Mouse (Mus musculus): ENCODE results near the gene Pxn. TPM values are rescaled to one million over a fixed set of nuclear protein-coding genes. Genes with fewer than 3 reads are reported as not detected.

Pxn gene
- polyA plus RNA-seq (2014; fragmentation: Nextera tagmentation; extraction: Ambion mirVana): 28.6 and 28.8 TPM in 2 replicates

DNA sequence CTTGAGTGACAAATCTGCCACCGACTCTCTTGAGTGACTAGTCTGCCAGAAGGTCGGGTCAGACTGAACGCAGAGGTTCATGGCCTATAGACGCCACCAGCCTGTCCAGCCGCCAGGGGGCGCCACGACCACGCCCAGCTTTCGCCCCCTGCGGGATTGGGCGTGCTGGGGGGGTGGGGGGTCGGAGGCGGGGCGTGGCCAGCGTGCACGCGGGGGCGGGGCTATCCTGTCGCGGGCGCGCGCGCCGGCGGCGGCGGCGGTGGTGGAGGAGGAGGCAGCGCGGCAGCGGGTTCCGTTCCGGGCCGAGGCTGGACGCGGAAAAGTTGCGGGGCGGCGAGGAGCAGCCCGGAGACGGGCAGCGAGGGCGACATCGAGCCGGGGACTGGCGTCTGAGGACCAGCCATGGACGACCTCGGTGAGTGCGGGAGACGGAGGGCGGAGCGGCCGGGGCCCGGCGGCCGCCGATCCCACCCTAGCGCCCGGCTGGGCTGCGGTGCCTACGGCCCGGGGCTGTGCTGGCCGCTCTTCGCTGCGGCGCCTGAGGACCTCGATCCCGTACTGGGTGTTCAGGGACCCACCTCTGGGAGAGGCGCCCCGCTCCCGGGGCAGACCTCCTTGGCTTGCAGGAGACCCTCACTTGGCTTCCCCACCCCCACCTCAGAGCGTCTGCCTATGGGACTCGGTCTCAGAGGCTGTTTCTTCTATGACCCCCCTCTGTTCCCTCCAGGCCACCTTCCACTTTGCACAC is at the start of gene Pxn:
TSS of gene Pxn (plus strand) at position 223 of the 748 bp plus-strand sequence.
- H3K36me3 ChIP-seq (ENCODE audit: control insufficient read depth, insufficient read depth, low read length): no peaks in the 10 kb centered on the region
- H3K9me3 ChIP-seq (ENCODE audit: control insufficient read depth, low read length): no peaks in the 10 kb centered on the region
- no peaks in the 10 kb centered on the region for H3K27me3 ChIP-seq (replicated peaks; ENCODE audit: control insufficient read depth, insufficient read depth, low read length)
- WGBS: 0% methylated on average over 5 of the region's 74 CpGs
- peaks cover 29% of the 10 kb centered on the region for H3K4me1 ChIP-seq (ENCODE audit: control insufficient read depth, insufficient read depth, low read length)
- DNase-seq (ENCODE audit: low spot score) (peak; percentile 87), ATAC-seq (ENCODE audit: low read depth) (peak; percentile 84)
- H3K27ac ChIP-seq (replicated peaks; ENCODE audit: low read depth, low read length): peak within 1 kb of the TSS; percentile 65
- peak within 1 kb of the TSS; percentile 92 for H3K9ac ChIP-seq (ENCODE audit: low read depth, low read length)
- H3K4me3 ChIP-seq (ENCODE audit: low read depth, low read length): peak within 1 kb of the TSS; percentile 92
- H3K4me2 ChIP-seq (ENCODE audit: low read depth, low read length): peak within 1 kb of the TSS; percentile 94

DNA sequence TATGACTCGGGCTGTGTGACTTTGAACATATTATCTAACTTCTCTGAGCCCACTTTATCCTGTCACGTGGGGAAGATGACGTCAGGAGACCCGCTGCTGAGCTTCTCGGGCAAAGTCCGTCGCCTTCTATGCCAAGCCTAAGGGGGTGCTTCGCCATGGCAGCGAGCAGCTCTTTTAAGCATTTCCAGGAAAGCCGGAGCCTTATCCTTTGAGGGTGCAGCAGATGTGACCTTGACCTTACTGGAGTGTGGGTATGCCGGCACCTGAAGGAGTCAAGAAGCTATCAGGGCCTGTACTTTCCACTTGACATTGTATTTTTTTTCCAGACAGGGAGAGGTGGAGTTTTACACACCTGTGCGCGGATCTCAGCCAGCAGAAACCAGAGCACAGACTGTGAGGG is 47.6 kb upstream of the Pxn start:
- no peak overlapping the region for H3K27ac ChIP-seq (replicated peaks; ENCODE audit: low read depth, low read length)
- no peak overlapping the region for H3K4me2 ChIP-seq (ENCODE audit: low read depth, low read length)
- DNase-seq (ENCODE audit: low spot score): no peak
- no peaks in the 10 kb centered on the region for H3K9me3 ChIP-seq (ENCODE audit: control insufficient read depth, low read length)
- H3K27me3 ChIP-seq (replicated peaks; ENCODE audit: control insufficient read depth, insufficient read depth, low read length): no peaks in the 10 kb centered on the region
- H3K9ac ChIP-seq (ENCODE audit: low read depth, low read length): no peak overlapping the region
- WGBS: 63% methylated on average over 13 of the region's 13 CpGs
- H3K4me1 ChIP-seq (ENCODE audit: control insufficient read depth, insufficient read depth, low read length): no peaks in the 10 kb centered on the region
- ATAC-seq (ENCODE audit: low read depth): no peak
- no peak overlapping the region for H3K4me3 ChIP-seq (ENCODE audit: low read depth, low read length)
- peaks cover 5% of the 10 kb centered on the region; the same call in 1 of the 2 replicates for H3K36me3 ChIP-seq (ENCODE audit: control insufficient read depth, insufficient read depth, low read length)

DNA sequence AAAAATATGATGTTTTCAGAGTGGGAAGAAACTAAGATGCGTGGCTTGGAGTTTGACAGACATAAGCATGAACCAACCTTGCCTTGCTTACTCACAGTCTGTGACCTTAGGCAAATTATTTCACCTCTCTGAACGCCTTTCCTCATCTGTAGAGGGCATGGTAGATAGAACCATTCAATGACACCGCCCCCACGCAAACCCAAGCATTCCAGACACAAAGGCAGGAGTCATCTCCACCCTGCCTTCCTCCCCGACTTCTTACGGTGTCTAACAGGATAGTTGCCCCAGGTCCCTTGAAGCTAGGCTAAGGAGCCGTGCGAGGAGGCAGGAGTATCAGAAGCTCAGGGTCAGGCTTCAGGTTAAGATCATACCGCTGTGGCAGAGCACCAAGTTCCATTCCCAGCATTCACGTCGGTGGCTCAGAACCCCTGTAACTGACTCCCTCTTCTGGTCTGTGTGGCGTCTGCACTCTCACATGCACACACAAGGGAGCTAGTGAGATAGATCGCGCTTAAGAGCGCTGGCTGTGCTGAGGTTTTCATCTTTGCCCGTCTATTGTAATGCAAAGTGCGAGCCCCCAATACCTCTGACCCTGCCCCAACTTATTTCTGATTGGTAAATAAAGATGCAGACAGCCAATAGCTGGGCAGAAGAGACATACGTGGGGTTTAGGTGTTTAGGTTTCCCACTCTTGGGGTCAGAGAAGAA is 41.9 kb upstream of the Pxn start:
- H3K4me2 ChIP-seq (ENCODE audit: low read depth, low read length): no peak overlapping the region
- no peaks in the 10 kb centered on the region for H3K4me1 ChIP-seq (ENCODE audit: control insufficient read depth, insufficient read depth, low read length)
- H3K27ac ChIP-seq (replicated peaks; ENCODE audit: low read depth, low read length): no peak overlapping the region
- H3K36me3 ChIP-seq (ENCODE audit: control insufficient read depth, insufficient read depth, low read length): no peaks in the 10 kb centered on the region
- ATAC-seq (ENCODE audit: low read depth) (no peak), DNase-seq (ENCODE audit: low spot score) (no peak)
- no peak overlapping the region for H3K4me3 ChIP-seq (ENCODE audit: low read depth, low read length)
- 81% methylated on average over 18 of the region's 18 CpGs for WGBS
- no peak overlapping the region for H3K9ac ChIP-seq (ENCODE audit: low read depth, low read length)
- H3K27me3 ChIP-seq (replicated peaks; ENCODE audit: control insufficient read depth, insufficient read depth, low read length): no peaks in the 10 kb centered on the region
- H3K9me3 ChIP-seq (ENCODE audit: control insufficient read depth, low read length): no peaks in the 10 kb centered on the region

DNA sequence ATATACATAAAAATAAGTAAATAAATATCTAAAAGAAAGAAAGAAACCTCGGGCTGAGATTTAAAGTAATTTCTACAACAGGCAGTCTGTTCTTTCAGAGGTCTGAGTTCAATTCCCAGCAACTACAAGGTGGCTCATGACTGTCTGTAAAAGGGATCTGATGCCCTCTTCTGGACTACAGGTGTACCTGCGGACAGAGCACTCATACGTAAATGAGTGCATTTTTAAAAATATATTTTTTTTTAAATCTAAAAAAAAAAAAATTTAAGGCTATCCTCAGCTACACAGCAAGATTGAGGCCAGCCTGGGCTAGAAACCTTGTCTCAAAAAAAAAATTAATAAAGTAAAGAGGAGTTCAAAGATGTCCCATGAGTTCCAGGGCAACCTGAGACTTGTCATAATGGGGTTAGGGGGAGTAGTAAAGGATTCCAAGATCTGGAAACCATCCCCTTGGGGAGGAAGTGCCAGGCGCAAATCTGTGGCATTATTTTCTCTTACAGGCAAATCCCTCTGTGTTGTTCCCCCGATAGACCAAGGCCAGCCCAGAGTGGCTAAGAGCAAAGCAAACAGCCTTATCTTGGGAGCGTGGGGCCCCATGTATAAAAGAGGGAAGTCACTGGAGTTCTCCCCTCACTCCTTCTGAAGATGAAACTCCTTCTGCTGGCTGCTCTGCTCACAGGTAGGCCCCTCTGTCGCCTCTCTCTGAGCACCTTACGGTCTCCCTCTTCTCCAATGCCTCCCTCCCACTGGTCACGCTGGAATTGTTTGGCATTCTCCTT is 40.6 kb upstream of the Pxn start, which contains the start of gene Pla2g1b:
TSS of gene Pla2g1b (plus strand) at position 621 of the 779 bp plus-strand sequence.
- no peak within 1 kb of the TSS for H3K4me3 ChIP-seq (ENCODE audit: low read depth, low read length)
- no peaks in the 10 kb centered on the region for H3K4me1 ChIP-seq (ENCODE audit: control insufficient read depth, insufficient read depth, low read length)
- DNase-seq (ENCODE audit: low spot score) (no peak), ATAC-seq (ENCODE audit: low read depth) (no peak)
- H3K9ac ChIP-seq (ENCODE audit: low read depth, low read length): no peak within 1 kb of the TSS
- no peak within 1 kb of the TSS for H3K4me2 ChIP-seq (ENCODE audit: low read depth, low read length)
- no peaks in the 10 kb centered on the region for H3K27me3 ChIP-seq (replicated peaks; ENCODE audit: control insufficient read depth, insufficient read depth, low read length)
- H3K36me3 ChIP-seq (ENCODE audit: control insufficient read depth, insufficient read depth, low read length): no peaks in the 10 kb centered on the region
- 44% methylated on average over 9 of the region's 9 CpGs for WGBS
- H3K27ac ChIP-seq (replicated peaks; ENCODE audit: low read depth, low read length): no peak within 1 kb of the TSS
- no peaks in the 10 kb centered on the region for H3K9me3 ChIP-seq (ENCODE audit: control insufficient read depth, low read length)

DNA sequence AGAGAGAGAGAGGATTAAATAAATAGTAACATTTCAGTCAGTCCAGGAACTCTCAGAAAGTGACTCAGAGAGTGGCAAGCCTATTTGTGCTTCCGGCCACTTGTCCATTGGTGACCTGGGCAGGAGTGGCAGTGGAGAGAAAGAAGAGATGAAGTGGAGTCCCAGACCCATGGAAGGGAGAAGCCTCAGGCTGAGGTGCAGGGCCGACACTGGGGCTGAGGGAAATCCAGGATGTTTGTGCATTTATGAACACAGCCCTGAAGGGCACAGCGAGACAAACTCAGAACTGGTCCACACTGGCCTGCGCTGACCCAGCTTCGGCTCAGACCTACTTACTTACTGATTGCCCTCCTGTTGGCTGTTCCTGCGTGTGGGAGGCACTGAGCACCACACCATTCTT is 36.7 kb upstream of the Pxn start:
- Histone ChIP-seq H3K4me2 (ENCODE audit: low read depth, low read length) (no peak overlapping the region), H3K4me3 (ENCODE audit: low read depth, low read length) (no peak overlapping the region), H3K9ac (ENCODE audit: low read depth, low read length) (no peak overlapping the region), H3K36me3 (ENCODE audit: control insufficient read depth, insufficient read depth, low read length) (no peaks in the 10 kb centered on the region), H3K9me3 (ENCODE audit: control insufficient read depth, low read length) (no peaks in the 10 kb centered on the region), H3K27ac (replicated peaks; ENCODE audit: low read depth, low read length) (no peak overlapping the region), H3K27me3 (replicated peaks; ENCODE audit: control insufficient read depth, insufficient read depth, low read length) (no peaks in the 10 kb centered on the region), H3K4me1 (ENCODE audit: control insufficient read depth, insufficient read depth, low read length) (no peaks in the 10 kb centered on the region)
- DNase-seq (ENCODE audit: low spot score): no peak
- WGBS: 65% methylated on average over 6 of the region's 6 CpGs
- no peak for ATAC-seq (ENCODE audit: low read depth)

DNA sequence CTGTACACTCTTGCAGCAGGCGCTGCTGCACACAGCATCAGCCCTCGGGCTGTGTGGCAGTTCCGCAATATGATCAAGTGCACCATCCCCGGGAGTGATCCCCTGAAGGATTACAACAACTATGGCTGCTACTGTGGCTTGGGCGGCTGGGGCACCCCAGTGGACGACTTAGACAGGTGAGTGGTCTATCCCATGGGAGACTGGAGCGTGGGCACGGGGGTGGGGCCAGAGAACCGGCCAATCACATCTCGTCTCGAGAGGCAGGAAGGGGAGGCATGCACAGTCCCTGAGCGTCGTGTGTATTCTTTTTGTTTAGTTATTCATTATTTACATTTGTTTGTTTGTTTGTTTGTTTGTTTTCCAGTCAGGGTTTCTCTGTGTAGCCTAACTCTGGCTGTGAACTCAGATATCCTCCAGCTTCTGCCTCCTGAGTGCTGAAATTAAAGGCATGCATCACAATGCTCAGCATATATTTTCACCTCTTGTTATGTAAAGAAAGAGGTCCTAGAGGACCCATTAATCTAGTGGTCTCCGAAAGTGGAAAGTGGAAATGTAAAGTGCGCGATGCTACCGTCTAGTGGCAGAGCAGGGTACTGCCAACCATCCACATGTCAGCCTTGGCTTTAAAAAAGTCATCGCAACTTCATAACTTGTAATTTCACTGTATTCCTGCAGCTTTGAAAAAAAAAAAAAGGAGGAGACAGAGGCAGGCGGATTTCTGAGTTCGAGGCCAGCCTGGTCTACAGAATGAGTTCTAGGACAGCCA is 35.5 kb upstream of the Pxn start:
- Histone ChIP-seq H3K4me2 (ENCODE audit: low read depth, low read length) (0 out of 2 replicates have a peak overlapping the region, but pooled peaks have one; percentile 20), H3K27me3 (replicated peaks; ENCODE audit: control insufficient read depth, insufficient read depth, low read length) (no peaks in the 10 kb centered on the region), H3K4me3 (ENCODE audit: low read depth, low read length) (no peak overlapping the region), H3K9ac (ENCODE audit: low read depth, low read length) (no peak overlapping the region), H3K36me3 (ENCODE audit: control insufficient read depth, insufficient read depth, low read length) (no peaks in the 10 kb centered on the region), H3K27ac (replicated peaks; ENCODE audit: low read depth, low read length) (no peak overlapping the region), H3K4me1 (ENCODE audit: control insufficient read depth, insufficient read depth, low read length) (peaks cover 5% of the 10 kb centered on the region), H3K9me3 (ENCODE audit: control insufficient read depth, low read length) (no peaks in the 10 kb centered on the region)
- ATAC-seq (ENCODE audit: low read depth) (no peak; the same call in 1 of the 2 replicates), DNase-seq (ENCODE audit: low spot score) (peak; percentile 40)
- 33% methylated on average over 20 of the region's 20 CpGs for WGBS

DNA sequence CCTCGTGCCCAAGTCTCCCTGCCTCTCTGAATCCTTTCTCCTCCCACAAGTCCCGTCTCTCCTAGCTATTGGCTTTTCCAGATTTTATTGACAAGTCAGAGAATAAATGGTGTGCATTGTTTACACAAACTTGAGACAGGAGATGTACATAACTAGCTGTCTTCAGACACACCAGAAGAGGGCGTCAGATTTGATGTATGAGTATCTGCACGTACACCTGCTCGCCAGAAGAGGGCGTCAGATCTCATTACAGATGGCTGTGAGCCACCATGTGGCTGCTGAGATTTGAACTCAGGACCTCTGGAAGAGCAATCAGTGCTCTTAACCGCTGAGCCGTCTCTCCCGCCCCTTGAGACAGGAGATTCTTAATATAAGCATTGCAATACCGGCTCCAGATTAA is 33.3 kb upstream of the Pxn start:
- no peak overlapping the region for H3K4me3 ChIP-seq (ENCODE audit: low read depth, low read length)
- H3K27ac ChIP-seq (replicated peaks; ENCODE audit: low read depth, low read length): no peak overlapping the region
- no peak for DNase-seq (ENCODE audit: low spot score)
- no peaks in the 10 kb centered on the region for H3K9me3 ChIP-seq (ENCODE audit: control insufficient read depth, low read length)
- no peak overlapping the region for H3K9ac ChIP-seq (ENCODE audit: low read depth, low read length)
- H3K27me3 ChIP-seq (replicated peaks; ENCODE audit: control insufficient read depth, insufficient read depth, low read length): no peaks in the 10 kb centered on the region
- ATAC-seq (ENCODE audit: low read depth): no peak
- H3K36me3 ChIP-seq (ENCODE audit: control insufficient read depth, insufficient read depth, low read length): peaks cover 9% of the 10 kb centered on the region; the same call in 1 of the 2 replicates
- no peak overlapping the region for H3K4me2 ChIP-seq (ENCODE audit: low read depth, low read length)
- 70% methylated on average over 10 of the region's 10 CpGs for WGBS
- H3K4me1 ChIP-seq (ENCODE audit: control insufficient read depth, insufficient read depth, low read length): peaks cover 9% of the 10 kb centered on the region
